Mouse (Mus musculus) kidney, adult 9 months (tissue): ENCODE data around the gene Tram2.

Source experiments
- DNase-seq: peaks from one replicate; pipeline ENCODE4 v3.0.0; 2022

Gene Tram2

GRCm38 (mm10) chr1:21008891-21009290 is 70.1 kb downstream of the Tram2 start:
- DNase-seq, result peak; percentile 14

GRCm38 (mm10) chr1:21007941-21008701 is 70.9 kb downstream of the Tram2 start:
- no peak for DNase-seq

- no peak for DNase-seq
Measured at GRCm38 (mm10) chr1:21006775-21007174, 72.3 kb downstream of the Tram2 start.

- no peak for DNase-seq
Measured at GRCm38 (mm10) chr1:21004596-21004995, 74.4 kb downstream of the Tram2 start.

GRCm38 (mm10) chr1:21002246-21003142 is 76.5 kb downstream of the Tram2 start:
- DNase-seq, result no peak

- DNase-seq, result no peak
Measured at GRCm38 (mm10) chr1:20997881-20998389, 81.1 kb downstream of the Tram2 start.

GRCm38 (mm10) chr1:20997328-20997689 is 81.7 kb downstream of the Tram2 start:
- no peak for DNase-seq

- no peak for DNase-seq
Measured at GRCm38 (mm10) chr1:20996603-20997327, 82.3 kb downstream of the Tram2 start.

- DNase-seq, result peak; percentile 15
Measured at GRCm38 (mm10) chr1:20995331-20995986, 83.6 kb downstream of the Tram2 start.

- no peak for DNase-seq
Measured at GRCm38 (mm10) chr1:20994338-20994737, 84.7 kb downstream of the Tram2 start.

- DNase-seq, result no peak
Measured at GRCm38 (mm10) chr1:20993690-20994089, 85.3 kb downstream of the Tram2 start.

- DNase-seq, result no peak
Measured at GRCm38 (mm10) chr1:20989461-20990083, 89.5 kb downstream of the Tram2 start.

GRCm38 (mm10) chr1:20986378-20987056 is 92.5 kb downstream of the Tram2 start:
- DNase-seq, result no peak

GRCm38 (mm10) chr1:20984582-20984981 is 94.4 kb downstream of the Tram2 start:
- DNase-seq, result no peak

GRCm38 (mm10) chr1:20984103-20984502 is 94.9 kb downstream of the Tram2 start:
- DNase-seq, result no peak

- no peak for DNase-seq
Measured at GRCm38 (mm10) chr1:20981764-20982163, 97.3 kb downstream of the Tram2 start.

- DNase-seq, result no peak
Measured at GRCm38 (mm10) chr1:20980553-20980952, 98.5 kb downstream of the Tram2 start.

- DNase-seq, result peak; percentile 26
Measured at GRCm38 (mm10) chr1:20974341-20975135, 104.5 kb downstream of the Tram2 start.

- no peak for DNase-seq
Measured at GRCm38 (mm10) chr1:20973389-20973788, 105.6 kb downstream of the Tram2 start.

- no peak for DNase-seq
Measured at GRCm38 (mm10) chr1:20969642-20970041, 109.4 kb downstream of the Tram2 start.

- DNase-seq, result no peak
Measured at GRCm38 (mm10) chr1:20954876-20955275, 124.2 kb downstream of the Tram2 start.
